ENCODE assay signal across 19 mouse cellular contexts in genomic region chr15:101331090-101331489, GRCm38 (mm10). TPM values are rescaled to one million over a fixed set of nuclear protein-coding genes. Genes with fewer than 3 reads are reported as not detected.
DNase-seq lines count a peak whose midpoint lies in the region; ATAC-seq and TF ChIP-seq lines count a peak whose summit lies in the region.
"Had no signal": no experiment of that assay in that cellular context is flagged by ENCODE, and none has a peak within 500 bp of the region (broad histone marks: within the 10 kb centered on the region; RNA-seq: fewer than 3 reads in every experiment).

No protein-coding gene starts in this region.

- ATAC-seq in midbrain, embryonic 11.5 days (ENCODE audit: low FRiP score) = no peak
- no peak for ATAC-seq in midbrain, postnatal 0 days (ENCODE audit: low FRiP score)
- ATAC-seq in intestine, embryonic 15.5 days = peak; percentile 52
- peak; percentile 76 for ATAC-seq in stomach, postnatal 0 days (ENCODE audit: low FRiP score, low TSS enrichment)
- ATAC-seq: Patski had no signal

- no peak overlapping the region for H3K4me3 ChIP-seq in midbrain, embryonic 11.5 days (ENCODE audit: low read depth, low read length)
- no peak overlapping the region for H3K4me3 ChIP-seq in midbrain, postnatal 0 days (ENCODE audit: low read depth, low read length)
- H3K4me3 ChIP-seq in intestine, embryonic 15.5 days (replicated peaks) = no peak overlapping the region
- no peak overlapping the region for H3K4me3 ChIP-seq in stomach, postnatal 0 days (ENCODE audit: low read depth, low read length)
- no peak overlapping the region for H3K4me3 ChIP-seq in cerebellum, adult 2 months (replicated peaks; ENCODE audit: insufficient read depth, low read depth, low read length)

- H3K27me3 ChIP-seq in midbrain, embryonic 11.5 days (ENCODE audit: control insufficient read depth, insufficient read depth, low read length) = no peaks in the 10 kb centered on the region
- no peaks in the 10 kb centered on the region for H3K27me3 ChIP-seq in midbrain, postnatal 0 days (ENCODE audit: insufficient read depth, low read length)
- no peaks in the 10 kb centered on the region for H3K27me3 ChIP-seq in intestine, embryonic 15.5 days (replicated peaks)
- no peaks in the 10 kb centered on the region for H3K27me3 ChIP-seq in stomach, postnatal 0 days (ENCODE audit: control insufficient read depth, insufficient read depth, low read length)
- H3K27me3 ChIP-seq in cerebellum, adult 2 months (ENCODE audit: control insufficient read depth, insufficient read depth, low read length) = no peaks in the 10 kb centered on the region
- H3K27me3 ChIP-seq: Patski had no signal

- no peak for TF ChIP-seq CTCF in midbrain, postnatal 0 days (IDR thresholded peaks at IDR 0.05)
- no peak for TF ChIP-seq CTCF in stomach, postnatal 0 days (IDR thresholded peaks at IDR 0.05; ENCODE audit: low read depth)
- TF ChIP-seq CTCF in cerebellum, adult 2 months (IDR thresholded peaks at IDR 0.05; ENCODE audit: borderline replicate concordance, insufficient read depth, low read depth, low read length) = no peak

- DNase-seq in midbrain, embryonic 11.5 days (ENCODE audit: low spot score, missing footprints) = peak; percentile 31
- DNase-seq in midbrain, postnatal 0 days (ENCODE audit: low spot score) = no peak
- DNase-seq in lung, postnatal 10 days = peak; percentile 47
- DNase-seq in stomach, postnatal 0 days (ENCODE audit: low spot score) = peak; percentile 83
- no peak for DNase-seq in cerebellum, postnatal 10 days
- DNase-seq in cerebellum, adult 2 months = no peak
- DNase-seq: adrenal gland, postnatal 25 days; cerebellum, adult 9-10 months; gastrocnemius, postnatal 36 days; kidney, adult 18-20 months; kidney, postnatal 36 days; liver; lung, embryonic 14.5 days; thymus, adult 18-20 months had no signal

- no peaks in the 10 kb centered on the region for H3K4me1 ChIP-seq in midbrain, embryonic 11.5 days (ENCODE audit: control insufficient read depth, insufficient read depth, low read length)
- H3K4me1 ChIP-seq in midbrain, postnatal 0 days (ENCODE audit: insufficient read depth, low read length) = no peaks in the 10 kb centered on the region
- peaks cover 28% of the 10 kb centered on the region for H3K4me1 ChIP-seq in intestine, embryonic 15.5 days (replicated peaks)
- peaks cover 3% of the 10 kb centered on the region; the same call in 1 of the 2 replicates for H3K4me1 ChIP-seq in stomach, postnatal 0 days (replicated peaks; ENCODE audit: control insufficient read depth, insufficient read depth)
- peaks cover 7% of the 10 kb centered on the region; the same call in 1 of the 2 replicates for H3K4me1 ChIP-seq in cerebellum, adult 2 months (ENCODE audit: control insufficient read depth, insufficient read depth, low read length)

- H3K9ac ChIP-seq in midbrain, embryonic 11.5 days (ENCODE audit: low read length) = no peak overlapping the region
- H3K9ac ChIP-seq in midbrain, postnatal 0 days (replicated peaks; ENCODE audit: low read length, poor library complexity, severe bottlenecking) = no peak overlapping the region
- H3K9ac ChIP-seq in intestine, embryonic 15.5 days = no peak overlapping the region
- H3K9ac ChIP-seq in stomach, postnatal 0 days (ENCODE audit: low read length) = no peak overlapping the region
- H3K9ac ChIP-seq: hindbrain, embryonic 14.5 days; lung, embryonic 14.5 days had no signal

- H3K9me3 ChIP-seq in midbrain, embryonic 11.5 days (ENCODE audit: control insufficient read depth, low read length) = no peaks in the 10 kb centered on the region
- H3K9me3 ChIP-seq in midbrain, postnatal 0 days (ENCODE audit: low read length) = no peaks in the 10 kb centered on the region
- no peaks in the 10 kb centered on the region for H3K9me3 ChIP-seq in intestine, embryonic 15.5 days
- no peaks in the 10 kb centered on the region for H3K9me3 ChIP-seq in stomach, postnatal 0 days (ENCODE audit: control insufficient read depth, low read length)

- H3K36me3 ChIP-seq in midbrain, embryonic 11.5 days (ENCODE audit: control insufficient read depth, insufficient read depth, low read length) = no peaks in the 10 kb centered on the region
- H3K36me3 ChIP-seq in midbrain, postnatal 0 days (ENCODE audit: insufficient read depth, low read length) = no peaks in the 10 kb centered on the region
- H3K36me3 ChIP-seq in intestine, embryonic 15.5 days = no peaks in the 10 kb centered on the region
- H3K36me3 ChIP-seq in stomach, postnatal 0 days (ENCODE audit: control insufficient read depth, insufficient read depth, low read length) = no peaks in the 10 kb centered on the region

- H3K27ac ChIP-seq in midbrain, embryonic 11.5 days (ENCODE audit: low read depth, low read length) = no peak overlapping the region
- H3K27ac ChIP-seq in midbrain, postnatal 0 days (ENCODE audit: low read depth, low read length) = no peak overlapping the region
- H3K27ac ChIP-seq in intestine, embryonic 15.5 days = no peak overlapping the region
- peak overlapping the region; percentile 86 for H3K27ac ChIP-seq in stomach, postnatal 0 days (replicated peaks)
- no peak overlapping the region for H3K27ac ChIP-seq in cerebellum, adult 2 months (ENCODE audit: insufficient read depth, low read length)
- H3K27ac ChIP-seq: hindbrain, embryonic 14.5 days had no signal

- peak; percentile 93 for TF ChIP-seq EP300 in stomach, postnatal 0 days (optimal IDR thresholded peaks at IDR 0.05)

- no peak overlapping the region for H3K4me2 ChIP-seq in midbrain, embryonic 11.5 days
- H3K4me2 ChIP-seq in midbrain, postnatal 0 days (ENCODE audit: low read depth, low read length, poor library complexity, severe bottlenecking) = no peak overlapping the region
- H3K4me2 ChIP-seq in intestine, embryonic 15.5 days (replicated peaks) = no peak overlapping the region
- no peak overlapping the region for H3K4me2 ChIP-seq in stomach, postnatal 0 days (replicated peaks; ENCODE audit: low read depth)
- H3K4me2 ChIP-seq: heart, embryonic 11.5 days; hindbrain, embryonic 14.5 days; lung, embryonic 14.5 days had no signal

- WGBS in midbrain, embryonic 11.5 days = 77% methylated on average over 4 of the region's 4 CpGs
- WGBS in midbrain, postnatal 0 days = 92% methylated on average over 4 of the region's 4 CpGs
- WGBS in intestine, embryonic 15.5 days = 50% methylated on average over 4 of the region's 4 CpGs
- WGBS in stomach, postnatal 0 days = 41% methylated on average over 4 of the region's 4 CpGs
- 89% methylated on average over 4 of the region's 4 CpGs for WGBS in cerebellum, adult 2 months

- TF ChIP-seq POLR2A in cerebellum, adult 2 months (IDR thresholded peaks at IDR 0.05; ENCODE audit: borderline replicate concordance, insufficient read depth, low read length) = no peak

RNA-seq across cellular contexts. Expression of gene 6030408B16Rik, which starts 38.1 kb away (rescaled TPM):
- polyA plus RNA-seq in midbrain, embryonic 11.5 days (2014; fragmentation: Nextera tagmentation; extraction: Ambion mirVana) = 0.33 TPM in 1 of 2 replicates, not detected in the other
- not detected in 2 replicates for total RNA-seq in midbrain, postnatal 0 days (2014; rRNA removed)
- 0.22 and 0.33 TPM in 2 replicates for polyA plus RNA-seq in midbrain, postnatal 0 days (2015; fragmentation: Nextera tagmentation; extraction: Ambion mirVana)
- polyA plus RNA-seq in intestine, embryonic 15.5 days (2015; fragmentation: Nextera tagmentation; extraction: Ambion mirVana) = 4.1 TPM in 2 replicates
- 2.4 TPM in 2 replicates for polyA plus RNA-seq in stomach, postnatal 0 days (2015; fragmentation: Nextera tagmentation; extraction: Ambion mirVana)
- 0.15 and 0.27 TPM in 2 replicates for polyA plus RNA-seq in cerebellum, adult 2 months (2012; rRNA removed)
- polyA plus RNA-seq: Patski had no signal

RNA-seq across cellular contexts. Expression of gene Krt80, which starts 38.9 kb away (rescaled TPM):
- polyA plus RNA-seq in midbrain, embryonic 11.5 days (2014; fragmentation: Nextera tagmentation; extraction: Ambion mirVana) = not detected in 2 replicates
- 0.09 and 1.0 TPM in 2 replicates for total RNA-seq in midbrain, postnatal 0 days (2014; rRNA removed)
- polyA plus RNA-seq in midbrain, postnatal 0 days (2015; fragmentation: Nextera tagmentation; extraction: Ambion mirVana) = 0.16 and 0.33 TPM in 2 replicates
- 1.2 TPM in 2 replicates for polyA plus RNA-seq in intestine, embryonic 15.5 days (2015; fragmentation: Nextera tagmentation; extraction: Ambion mirVana)
- 63.0 and 75.8 TPM in 2 replicates for polyA plus RNA-seq in stomach, postnatal 0 days (2015; fragmentation: Nextera tagmentation; extraction: Ambion mirVana)
- 0.05 and 0.30 TPM in 2 replicates for polyA plus RNA-seq in cerebellum, adult 2 months (2012; rRNA removed)
- polyA plus RNA-seq: forebrain, embryonic 11.5 days had no signal

RNA-seq across cellular contexts. Expression of gene Atg101, which starts 47.0 kb away (rescaled TPM):
- 57.9 and 67.4 TPM in 2 replicates for polyA plus RNA-seq in midbrain, embryonic 11.5 days (2014; fragmentation: Nextera tagmentation; extraction: Ambion mirVana)
- 33.5 and 61.1 TPM in 2 replicates for total RNA-seq in midbrain, postnatal 0 days (2014; rRNA removed)
- 74.2 and 75.6 TPM in 2 replicates for polyA plus RNA-seq in midbrain, postnatal 0 days (2015; fragmentation: Nextera tagmentation; extraction: Ambion mirVana)
- 61.1 and 62.0 TPM in 2 replicates for polyA plus RNA-seq in intestine, embryonic 15.5 days (2015; fragmentation: Nextera tagmentation; extraction: Ambion mirVana)
- 49.3 and 50.4 TPM in 2 replicates for polyA plus RNA-seq in stomach, postnatal 0 days (2015; fragmentation: Nextera tagmentation; extraction: Ambion mirVana)
- polyA plus RNA-seq in cerebellum, adult 2 months (2012; rRNA removed) = 46.8 and 49.6 TPM in 2 replicates

Comparison
In these comparisons a context has a peak if more than half of its experiments do, and no peak if none do; other contexts are left out.
1. DNase-seq: peak in midbrain, embryonic 11.5 days (single experiment), lung, postnatal 10 days (single experiment) and stomach, postnatal 0 days (single experiment); none in midbrain, postnatal 0 days (single experiment), cerebellum, postnatal 10 days (0 of 2) and cerebellum, adult 2 months (0 of 2).
2. ATAC-seq: peak in intestine, embryonic 15.5 days (single experiment) and stomach, postnatal 0 days (single experiment); none in midbrain, embryonic 11.5 days (single experiment) and midbrain, postnatal 0 days (single experiment).
3. RNA of gene Krt80, which starts 38.9 kb away (polyA plus RNA-seq): 63.0 to 75.8 TPM in stomach, postnatal 0 days; 1.2 TPM in intestine, embryonic 15.5 days, 0.16 to 0.33 TPM in midbrain, postnatal 0 days, 0.05 to 0.30 TPM in cerebellum, adult 2 months and not detected in midbrain, embryonic 11.5 days; every median in the first group is over 10 times any median in the second.